Mouse (Mus musculus) adrenal gland, adult 8-10 months (tissue): ENCODE measurements around the gene Klhl10. TPM values are rescaled to one million over a fixed set of nuclear protein-coding genes. Genes with fewer than 3 reads are reported as not detected.

Experiments
- DNase-seq: peaks from one replicate; pipeline ENCODE4 v3.0.0; 2022
- total RNA-seq, 4 experiments: library from RNA; stranded (reverse); gene quantifications; 2 replicates each; pipeline ENCODE4 v1.2.4; 2022

Klhl10 gene
- total RNA-seq: 1 to 10 TPM in 3 of 4 experiments, under 1 TPM in 1; 0.99 to 2.3 (median 1.5) TPM

DNA sequence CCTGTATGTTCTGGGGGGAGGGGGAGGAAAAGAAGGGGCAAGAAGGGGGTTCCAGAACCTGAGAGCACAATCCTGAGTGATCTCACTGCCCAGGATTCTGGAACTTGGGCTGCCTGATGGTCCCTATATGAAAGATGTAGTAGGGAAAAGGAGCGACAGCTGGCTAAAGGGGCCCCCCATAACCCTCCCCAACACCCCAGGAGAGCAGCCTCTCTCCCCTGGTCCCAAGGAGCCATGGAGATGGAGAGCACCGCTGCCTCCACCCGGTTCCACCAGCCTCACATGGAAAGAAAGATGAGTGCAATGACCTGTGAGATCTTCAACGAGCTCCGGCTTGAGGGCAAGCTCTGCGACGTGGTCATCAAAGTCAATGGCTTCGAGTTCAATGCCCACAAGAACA is at the start of gene Klhl10, which contains the start of gene Nt5c3b:
Klhl10 (plus strand) TSS at position 121 of the 400 bp plus-strand sequence.
Nt5c3b (minus strand) TSS at position 12 of the 400 bp plus-strand sequence.
- no peak for DNase-seq

DNA sequence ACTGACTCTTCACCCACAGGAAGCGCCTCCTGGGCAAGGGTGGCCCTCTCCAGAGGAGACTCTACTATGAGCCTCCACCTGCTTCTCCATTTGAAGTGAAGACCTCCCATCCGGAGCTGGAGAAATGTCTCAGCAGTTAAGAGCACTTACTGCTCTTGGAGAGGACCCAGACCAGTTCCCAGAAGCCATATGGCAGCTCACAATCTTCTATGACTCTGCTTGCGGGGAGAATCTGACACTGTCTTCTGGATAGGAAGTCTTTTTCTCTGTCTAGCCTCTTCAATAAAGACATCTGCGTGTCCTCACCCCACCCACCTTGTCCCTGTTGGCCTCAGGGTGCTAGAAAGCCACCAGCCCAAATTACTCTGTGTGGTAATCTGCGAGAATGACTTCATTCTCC is 48.8 kb upstream of the Klhl10 start:
- no peak for DNase-seq

DNA sequence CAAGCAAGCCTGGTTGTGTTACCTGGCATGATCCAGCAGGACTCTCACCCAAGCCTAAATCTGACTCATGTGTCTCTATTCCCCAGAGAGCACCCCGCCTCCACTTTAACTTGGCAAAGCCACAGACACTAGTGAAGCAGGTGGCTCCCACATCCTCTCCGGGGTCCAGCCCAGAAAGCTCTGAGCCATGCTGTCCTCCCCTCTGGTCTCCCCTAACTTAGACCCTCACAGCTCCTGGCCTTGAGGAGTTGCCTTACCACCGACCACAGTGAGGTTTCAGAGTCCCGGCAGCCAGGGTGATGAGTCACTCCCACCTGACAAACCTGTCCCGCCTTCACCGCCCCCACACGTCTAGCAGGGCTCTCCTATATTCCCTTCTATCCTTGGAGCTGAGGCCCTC is 48.0 kb upstream of the Klhl10 start:
- no peak for DNase-seq

DNA sequence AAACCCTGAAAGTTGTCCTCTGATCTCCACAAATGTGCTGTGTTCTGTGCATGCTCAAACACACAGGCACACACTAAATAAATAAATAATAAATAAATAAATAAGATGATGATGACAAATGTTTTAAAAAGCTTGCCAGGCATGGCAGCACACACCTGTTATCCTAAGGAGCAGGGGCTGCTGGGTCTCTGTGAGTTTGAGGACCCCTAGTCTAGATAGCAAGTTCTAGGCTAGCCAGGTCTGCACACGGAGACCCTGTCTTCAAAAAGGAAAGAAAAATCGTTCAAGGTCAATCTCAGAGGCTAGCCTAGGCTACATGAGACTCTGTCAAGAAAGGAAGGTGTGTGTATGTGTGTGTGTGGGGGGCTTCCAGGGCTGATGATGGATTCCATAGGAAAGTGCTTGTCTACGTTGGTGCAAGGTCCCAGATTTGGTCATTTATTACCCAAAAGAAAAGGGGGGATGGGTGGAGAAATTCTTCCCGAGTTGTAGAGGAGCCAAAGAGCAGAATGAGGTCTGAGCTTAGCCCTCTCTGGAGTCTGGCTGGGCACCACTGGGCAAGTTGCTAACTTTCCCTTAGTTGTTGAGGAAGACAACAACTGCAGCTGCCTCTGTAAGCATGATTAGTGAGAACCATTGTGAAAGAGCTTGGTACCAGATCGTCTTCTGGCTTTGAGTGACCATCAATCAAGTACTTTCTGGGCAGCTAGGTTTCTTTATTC is 47.2 kb upstream of the Klhl10 start:
- no peak for DNase-seq

DNA sequence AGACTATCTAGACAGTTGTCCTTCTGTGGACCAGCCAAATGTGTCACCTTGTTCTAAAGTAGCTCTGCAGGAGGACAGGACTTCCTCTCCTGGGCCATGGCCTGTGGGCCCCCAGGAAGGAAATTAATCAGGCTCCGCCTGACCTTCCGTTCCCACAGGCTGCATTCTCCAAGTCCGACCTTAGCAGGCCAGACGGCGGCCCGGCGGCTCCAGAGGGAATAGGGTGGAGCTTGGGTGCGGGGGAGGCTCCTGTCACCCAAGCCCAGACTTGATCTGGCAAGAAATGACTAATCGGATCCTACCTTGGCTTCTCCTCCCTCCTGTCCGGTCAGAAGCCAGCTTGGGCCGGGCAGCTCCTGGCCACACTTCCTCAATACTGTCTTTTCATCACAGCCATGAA is 46.5 kb upstream of the Klhl10 start:
- peak; percentile 82 for DNase-seq

DNA sequence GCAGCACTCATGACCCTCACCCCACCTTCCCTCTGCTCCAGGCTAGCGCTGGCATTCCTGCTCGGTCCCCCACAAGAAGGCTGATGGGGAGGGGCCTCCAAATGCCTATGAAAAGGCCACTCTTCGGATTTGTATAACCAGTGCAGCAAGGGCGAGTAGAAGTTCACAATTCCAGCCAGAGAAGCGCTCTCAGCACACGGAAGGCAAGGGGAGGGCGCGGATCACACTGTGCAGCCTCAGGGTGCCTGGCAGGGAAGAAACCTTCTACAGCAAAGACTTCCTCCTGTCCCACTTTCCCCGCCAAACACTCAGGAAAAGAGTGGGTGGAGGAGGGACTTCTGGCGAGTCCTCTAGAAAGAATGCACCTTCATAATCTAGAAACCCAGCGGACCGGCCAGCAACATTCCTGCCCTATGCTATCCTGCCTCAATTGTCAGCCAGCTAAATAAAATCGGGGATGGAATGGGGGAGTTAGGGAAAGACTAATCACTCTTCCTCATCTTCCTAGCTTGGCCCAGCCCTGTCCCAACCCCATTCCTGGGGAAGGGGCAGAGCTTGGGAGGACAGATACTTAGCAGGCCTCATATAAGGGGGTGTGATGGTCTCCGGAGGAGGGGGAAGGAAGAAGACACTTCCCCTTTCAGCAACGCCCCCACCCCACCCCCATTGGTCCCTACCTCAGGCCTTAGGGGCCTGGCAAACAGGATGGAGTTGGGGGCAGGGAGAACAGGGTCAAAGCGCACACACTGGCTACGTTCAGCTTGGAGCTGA is 45.7 kb upstream of the Klhl10 start:
- DNase-seq: no peak

DNA sequence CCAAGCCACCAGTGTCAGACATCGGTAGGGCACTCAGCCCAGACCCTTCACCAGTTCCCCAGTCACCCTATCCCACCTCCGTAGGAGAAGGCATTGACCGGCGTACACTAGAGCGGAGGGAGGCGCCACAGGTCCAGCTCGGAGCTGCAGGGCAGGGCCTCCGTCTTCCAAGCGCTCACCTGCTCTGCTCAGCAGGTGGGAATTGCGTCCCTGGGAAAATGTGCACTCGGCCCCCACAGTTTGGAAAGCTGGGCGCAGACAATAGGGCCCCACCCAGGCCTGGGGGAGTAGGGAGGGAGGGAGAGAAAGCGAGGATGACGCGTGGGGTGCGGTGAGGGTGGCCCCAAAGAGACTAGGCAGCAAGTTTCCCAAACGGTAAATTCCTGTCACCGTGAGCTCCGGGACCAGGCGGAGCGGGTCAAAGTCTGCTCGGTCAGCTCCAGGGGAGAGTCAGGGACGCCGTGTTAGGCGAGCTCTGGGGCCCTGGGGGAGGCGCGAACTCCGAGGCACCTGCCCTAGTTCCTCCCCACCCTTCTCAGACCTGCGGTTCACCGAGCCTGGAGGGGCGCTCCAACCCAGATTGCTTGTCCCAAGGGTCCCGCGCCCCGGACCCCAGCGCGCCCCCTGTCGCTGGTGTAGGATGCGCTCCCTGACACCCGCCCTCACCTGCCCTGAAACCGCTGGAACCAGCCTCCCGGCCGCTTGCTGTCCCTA is 44.7 kb upstream of the Klhl10 start:
- DNase-seq: no peak

DNA sequence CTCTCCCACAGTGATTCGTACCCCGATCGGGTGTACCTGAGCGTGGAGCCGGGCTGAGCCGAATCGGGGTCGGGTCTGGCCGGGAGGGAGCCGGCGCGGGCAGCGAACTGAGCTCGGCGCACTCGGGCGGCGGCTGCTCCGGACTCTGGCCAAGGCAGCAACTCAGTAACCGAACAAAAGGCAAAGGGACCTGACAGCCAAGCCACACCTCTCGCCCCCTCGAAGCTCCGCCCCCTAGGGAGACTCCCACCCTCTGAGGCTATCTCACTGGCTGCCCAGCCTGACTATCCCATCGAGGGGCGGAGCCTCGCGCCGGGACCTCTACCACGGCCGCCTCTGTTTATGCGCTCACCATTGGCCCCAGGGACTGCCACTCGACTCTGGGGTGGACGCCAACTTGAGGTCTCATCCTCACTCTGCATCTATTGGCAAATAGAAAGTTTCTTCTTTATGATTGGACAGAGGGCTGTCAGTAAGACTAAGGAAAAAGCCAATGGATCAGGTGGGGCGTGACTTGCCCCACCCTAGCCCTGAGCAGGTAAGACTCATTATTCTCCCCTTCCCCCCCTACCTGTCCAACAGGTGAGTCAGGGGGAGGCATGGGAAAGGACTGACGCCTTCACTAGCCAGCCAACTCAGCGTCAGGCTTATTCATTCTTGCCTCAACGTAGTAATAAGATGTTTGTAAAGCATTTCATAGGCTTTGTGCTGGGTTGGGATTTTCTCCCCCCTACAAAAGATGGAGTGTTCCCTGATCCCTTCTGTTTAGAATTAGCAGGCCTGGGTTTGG is 43.9 kb upstream of the Klhl10 start, which contains the start of gene Jup:
Jup (minus strand) TSS at position 164 of the 790 bp plus-strand sequence.
- peak; percentile 100 for DNase-seq

DNA sequence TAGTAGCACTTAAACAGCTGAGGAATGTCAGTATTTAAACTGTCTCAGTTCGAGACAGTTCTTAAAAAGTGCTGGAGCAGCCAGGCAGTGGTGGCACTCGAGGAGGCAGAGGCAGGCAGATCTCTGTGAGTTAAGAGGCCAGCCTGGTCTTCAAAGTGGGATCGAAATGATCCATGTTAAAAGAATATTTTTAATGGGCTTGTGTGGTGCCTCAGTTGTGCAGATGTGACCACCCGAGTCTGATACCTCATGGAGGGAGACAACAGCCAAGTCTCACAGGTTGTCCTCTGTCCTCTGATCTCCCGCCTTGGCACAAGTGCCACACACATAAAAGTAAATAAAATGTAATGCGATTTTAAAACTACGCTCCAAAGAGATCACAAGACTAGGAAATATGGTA is 43.2 kb upstream of the Klhl10 start:
- no peak for DNase-seq

DNA sequence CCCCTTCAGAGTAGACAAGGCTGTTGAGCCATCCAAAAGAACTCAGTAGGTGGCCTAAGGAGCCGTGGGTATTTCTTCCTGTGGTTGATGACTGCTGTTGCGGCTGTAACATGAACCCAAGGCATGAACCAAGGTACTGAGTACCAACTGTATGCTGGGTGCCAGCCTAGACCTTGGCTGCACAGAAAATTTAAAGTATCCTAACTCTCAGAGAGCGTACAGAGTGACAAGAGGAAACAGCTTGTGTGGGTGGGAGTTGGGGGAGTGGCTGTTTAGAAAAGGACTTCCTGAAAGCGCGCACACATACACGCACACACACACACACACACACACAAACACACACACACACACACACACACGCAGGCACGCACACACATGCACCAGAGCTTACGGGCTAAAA is 42.4 kb upstream of the Klhl10 start:
- no peak for DNase-seq

DNA sequence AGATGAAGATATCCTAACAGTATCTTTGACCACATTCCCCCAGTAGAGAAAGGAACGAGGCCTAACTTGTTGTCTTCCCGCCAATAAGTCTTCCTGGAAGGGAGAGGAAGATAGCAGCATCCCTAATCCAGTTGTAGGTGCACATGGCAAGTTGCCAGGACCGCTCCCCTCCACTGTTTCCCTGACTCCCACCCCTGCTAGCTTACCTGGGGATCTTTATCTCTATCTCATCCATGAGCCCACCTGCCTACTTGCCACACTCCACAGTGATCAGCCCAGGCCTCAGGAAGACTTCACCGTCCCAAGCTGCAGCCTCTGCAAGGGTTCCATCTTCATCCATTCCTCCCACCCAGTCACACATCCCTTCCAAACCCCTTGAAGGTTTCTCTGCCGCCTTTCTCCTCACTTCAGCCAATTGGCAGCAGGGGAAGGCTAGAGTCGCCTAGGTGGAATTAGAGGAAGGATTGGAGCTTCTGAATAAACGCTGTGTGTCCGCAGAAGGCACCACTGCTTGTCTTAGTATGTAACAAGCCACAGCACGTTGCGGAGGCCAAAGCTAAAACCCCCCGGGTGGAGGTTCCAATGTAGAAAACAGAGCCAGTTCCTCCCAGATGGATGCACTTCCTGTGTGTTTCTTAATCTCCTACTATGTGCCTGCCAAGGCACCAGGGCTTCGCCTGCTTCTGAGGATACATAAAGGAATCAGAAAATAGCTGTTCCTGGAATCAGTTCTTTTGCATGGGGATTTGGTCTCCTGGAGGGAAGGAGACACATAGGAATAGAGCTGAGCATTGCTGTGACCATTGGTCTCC is 41.8 kb upstream of the Klhl10 start:
- no peak for DNase-seq

DNA sequence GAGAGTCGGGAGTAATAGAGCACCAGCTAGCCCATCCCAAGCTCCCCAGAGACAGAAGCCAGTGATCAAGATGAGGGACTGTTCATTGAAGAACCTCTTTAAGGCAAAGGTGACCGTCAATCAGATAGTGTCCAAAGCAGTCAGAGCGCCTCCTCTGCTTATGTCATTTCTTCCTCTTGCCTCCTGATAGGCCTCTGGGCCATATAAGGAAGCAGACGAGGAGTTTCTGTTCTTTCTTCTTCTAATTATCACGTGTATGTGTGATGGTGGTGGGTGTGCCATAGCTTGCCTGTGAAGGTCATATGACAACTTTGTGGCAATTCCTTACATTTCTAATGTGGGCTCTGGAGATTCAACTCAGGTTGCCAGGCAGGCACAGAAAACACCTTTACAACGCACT is 40.9 kb upstream of the Klhl10 start:
- no peak for DNase-seq

DNA sequence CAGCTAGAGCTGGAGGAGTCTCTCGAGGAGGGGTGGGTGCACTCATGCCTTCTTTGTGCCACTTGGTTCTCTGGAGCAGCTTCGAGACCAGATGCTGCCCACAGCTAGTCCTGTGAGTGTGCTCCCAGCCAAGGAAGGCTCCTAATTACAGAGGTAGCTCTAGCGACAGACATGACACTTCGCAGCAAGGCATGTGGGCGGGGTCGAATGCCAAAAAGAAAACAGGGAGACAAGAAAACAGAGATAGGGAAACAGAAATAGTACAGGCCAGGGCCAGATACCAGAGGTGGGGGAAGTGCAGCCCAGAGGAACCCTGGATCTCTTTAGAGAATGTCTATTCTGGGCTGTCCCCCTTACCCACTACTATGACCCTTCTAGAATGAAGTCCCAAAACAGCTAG is 39.5 kb upstream of the Klhl10 start:
- DNase-seq: no peak

DNA sequence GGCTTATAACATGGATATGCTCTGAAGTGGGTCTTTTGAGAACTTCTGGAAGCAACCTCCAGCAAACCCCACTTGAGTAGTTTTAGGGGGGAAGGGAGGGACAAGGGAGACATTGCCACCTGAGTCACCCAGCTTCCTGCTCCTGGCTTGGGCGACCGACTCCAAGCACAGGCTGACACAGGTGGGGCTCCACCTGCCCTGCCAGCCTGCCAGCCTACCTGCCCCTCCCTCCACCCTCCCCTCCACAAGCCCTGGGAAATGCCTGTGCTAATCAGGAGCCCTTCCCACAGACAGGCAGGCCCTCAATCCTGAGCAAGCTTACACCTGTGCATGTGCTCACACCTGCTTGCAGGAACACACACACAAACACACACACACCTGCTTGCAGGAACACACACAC is 39.0 kb upstream of the Klhl10 start:
- no peak for DNase-seq

DNA sequence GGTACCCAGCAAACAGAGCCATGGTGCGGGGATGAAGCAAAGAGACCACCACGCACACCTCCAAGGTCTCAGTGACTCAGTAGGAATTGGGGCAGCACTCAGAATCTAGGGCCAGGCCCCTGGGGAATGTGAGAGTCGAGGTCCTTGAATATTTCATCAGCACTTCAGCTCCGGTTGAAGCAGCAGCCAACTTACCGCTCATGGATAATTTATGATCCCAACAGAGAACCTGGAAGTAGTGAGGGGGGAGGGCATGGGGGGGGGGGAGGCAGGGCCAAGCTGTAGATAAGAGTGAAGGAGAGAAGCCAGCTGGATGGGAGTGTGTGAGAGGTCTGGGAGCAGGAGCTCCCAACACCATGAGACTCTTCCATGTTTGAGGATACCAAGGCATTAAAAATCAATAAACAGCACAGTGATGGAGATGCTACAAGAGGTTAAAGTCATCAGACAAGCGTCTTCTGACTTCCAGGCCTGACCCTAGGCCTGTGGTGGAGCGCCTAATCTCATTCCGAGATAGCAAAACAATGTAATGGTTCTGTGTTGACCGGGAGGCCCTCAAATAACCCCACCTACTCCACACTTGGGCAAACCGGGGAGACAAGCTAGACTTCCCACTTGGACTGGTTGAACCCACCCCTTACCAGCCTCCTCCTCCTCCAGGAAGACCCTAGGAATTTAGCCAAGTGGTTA is 38.1 kb upstream of the Klhl10 start:
- no peak for DNase-seq

DNA sequence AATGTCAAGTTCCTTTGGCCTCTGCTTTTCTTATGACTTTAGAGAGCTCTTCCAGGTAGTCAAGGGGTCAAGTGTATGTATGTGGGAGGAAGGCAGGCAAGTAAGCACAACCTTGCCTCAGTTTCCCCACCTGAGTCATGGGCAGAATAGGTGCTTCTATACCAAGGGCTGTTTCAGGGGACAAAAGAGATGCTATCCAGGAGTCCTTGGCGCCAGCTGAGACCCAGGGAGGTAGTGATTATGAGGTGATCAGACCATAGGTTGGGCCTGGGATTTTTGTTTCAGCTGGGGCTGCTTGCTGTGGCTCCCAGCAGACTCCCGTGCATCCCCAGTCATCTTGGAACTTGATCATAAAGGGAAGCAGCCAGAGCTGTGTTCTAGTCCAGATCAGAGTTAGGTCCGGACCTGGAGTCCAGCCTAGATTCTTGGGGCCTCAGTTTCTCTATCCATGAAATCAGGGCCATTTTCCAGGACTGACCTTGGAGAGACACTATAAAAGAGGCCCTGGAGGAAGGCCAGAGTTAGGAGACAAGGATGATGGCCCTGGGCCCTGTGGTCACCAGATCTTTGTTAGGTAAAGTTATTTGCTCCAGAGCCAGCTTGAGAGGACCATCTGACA is 37.2 kb upstream of the Klhl10 start:
- DNase-seq: no peak

DNA sequence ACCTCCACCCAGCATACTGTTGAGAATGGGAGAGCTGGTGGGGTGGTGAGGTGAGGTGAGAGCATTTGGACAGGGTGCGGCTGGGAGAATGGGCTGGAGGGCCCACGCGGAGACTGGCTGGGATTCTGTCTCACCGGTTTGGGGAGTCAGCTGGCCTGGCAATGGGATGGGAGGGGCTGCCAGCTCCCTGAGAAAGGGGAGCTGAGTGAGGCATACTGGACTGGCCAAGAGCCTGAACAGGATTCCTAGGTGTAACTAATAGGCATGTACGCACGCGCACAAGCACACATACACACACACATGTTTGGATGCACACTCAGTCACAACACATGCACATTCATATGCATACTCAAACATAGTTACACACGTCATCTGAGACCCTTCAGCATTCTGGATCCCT is 35.4 kb upstream of the Klhl10 start:
- DNase-seq: no peak

DNA sequence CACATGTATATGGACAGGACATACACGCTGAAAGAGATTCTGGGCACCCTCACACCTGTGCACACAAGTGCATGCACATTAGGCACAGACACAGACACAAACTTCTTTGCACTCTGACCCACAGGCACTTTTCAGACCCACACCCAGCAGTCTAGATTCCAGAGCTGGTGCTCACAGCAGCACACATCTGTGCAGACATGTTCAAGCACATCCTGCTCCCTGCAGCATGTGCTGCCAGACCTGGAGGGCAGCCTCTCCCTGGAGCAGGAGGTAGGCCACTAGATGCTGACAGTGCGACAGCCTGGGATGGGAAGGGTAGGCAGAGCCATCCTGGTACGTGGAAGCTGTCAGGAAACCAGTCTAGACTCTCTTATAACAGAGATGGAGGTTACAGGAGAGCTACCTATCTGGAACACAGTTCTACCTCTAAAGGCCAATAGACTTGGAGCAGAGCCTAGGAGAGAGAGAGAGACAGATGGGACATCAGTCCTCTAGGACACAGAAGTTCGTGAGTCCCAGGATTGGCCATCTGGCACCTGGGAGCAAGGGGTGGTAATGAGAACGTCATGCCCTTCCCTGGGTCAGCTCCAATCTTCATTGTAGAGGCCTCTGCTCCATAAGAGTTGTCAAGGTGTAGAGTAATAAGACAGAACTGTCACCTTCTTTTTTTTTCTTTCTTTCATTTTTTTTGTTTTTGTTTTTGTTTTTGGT is 34.6 kb upstream of the Klhl10 start:
- DNase-seq: no peak

DNA sequence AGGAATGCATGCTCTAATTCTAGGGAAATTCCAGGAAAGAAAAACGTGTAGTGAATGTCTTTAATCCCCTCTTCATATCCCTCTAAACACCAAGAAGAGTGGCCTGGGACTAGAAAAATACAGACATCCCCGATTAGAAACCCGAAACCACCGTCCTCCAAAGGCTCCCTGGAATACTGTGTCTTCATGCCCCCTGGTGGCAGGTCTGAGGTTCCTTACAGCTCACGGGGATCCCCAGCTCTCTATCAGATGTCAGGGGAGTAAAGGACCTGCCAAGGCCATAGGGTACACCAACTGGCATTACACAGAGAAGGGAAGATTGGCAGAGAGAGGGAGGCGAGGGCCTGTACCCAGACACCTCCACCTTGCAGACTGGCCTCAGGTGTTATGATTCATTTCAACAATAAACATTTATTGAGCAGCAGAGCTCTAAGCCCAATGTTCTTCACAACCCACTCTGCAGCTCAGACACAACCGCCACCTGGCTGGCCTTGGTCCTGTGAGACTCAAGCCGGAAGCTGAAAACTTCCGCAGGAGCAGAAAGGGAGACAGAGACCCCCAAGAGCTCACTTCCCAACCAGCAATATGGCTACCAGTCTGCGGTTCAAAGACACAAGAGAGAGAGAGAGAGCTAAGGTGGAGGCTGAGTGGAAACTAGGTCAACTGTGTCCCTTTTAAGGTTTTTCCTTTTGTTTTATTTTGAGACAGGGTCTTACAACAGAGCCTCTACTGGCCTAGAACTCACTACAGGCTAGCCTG is 33.5 kb upstream of the Klhl10 start:
- no peak for DNase-seq
